Mouse (Mus musculus): ENCODE measurements around the gene Sema3e. TPM values are rescaled to one million over a fixed set of nuclear protein-coding genes. Genes with fewer than 3 reads are reported as not detected.

Sema3e gene
- polyA plus RNA-seq (2014; fragmentation: Nextera tagmentation; extraction: Ambion mirVana): 2.4 and 3.1 TPM in 2 replicates

DNA sequence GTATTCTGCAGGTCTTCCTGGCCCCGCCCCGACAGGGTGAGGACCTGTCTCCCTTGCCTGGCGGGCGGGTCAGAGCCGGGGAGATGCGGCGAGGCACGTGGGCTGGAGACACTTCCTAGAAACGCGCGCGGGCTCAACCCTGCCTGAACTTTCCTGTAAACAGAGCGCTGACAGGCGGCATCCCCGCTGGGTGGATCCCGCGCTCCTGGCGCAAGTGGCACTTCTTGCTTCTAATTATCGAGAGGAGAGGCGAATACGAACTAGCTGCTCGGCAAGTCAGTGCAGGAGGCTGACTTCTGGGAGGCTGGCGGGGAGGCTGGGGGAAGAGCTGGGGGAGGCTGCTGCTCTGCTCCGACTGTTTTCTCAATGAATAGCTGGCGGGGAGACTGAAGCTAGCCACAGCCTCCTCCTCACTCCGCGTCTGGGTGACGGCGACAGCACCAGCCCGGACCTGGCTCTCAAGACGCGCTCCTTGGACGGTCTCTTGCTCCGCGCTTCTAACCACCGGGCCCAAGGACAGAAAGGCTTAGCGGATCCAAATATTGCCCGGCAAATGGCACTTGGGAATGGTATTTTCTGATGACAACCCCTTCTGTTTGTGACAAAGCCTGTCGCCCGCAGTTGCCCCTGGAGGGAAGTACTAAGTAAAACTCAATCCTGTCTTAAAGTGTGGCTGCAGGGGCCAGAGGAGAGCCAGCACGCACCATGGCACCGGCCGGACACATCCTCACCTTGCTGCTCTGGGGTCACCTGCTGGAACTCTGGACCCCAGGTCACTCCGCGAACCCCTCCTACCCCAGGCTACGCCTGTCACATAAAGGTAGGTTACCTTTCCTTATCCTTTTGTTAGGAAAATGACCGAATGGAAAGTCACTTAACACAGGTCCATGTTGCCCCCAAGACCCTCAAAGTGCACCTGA lies at the start of gene Sema3e:
Gene Sema3e (plus strand): TSS at position 72 of the 920 bp plus-strand sequence.
- 0 out of 2 replicates have a peak, but pooled peaks cover 4% of the 10 kb centered on the region for H3K9me3 ChIP-seq (ENCODE audit: control insufficient read depth, low read length)
- peaks cover 5% of the 10 kb centered on the region; the same call in 1 of the 2 replicates for H3K4me1 ChIP-seq (ENCODE audit: control insufficient read depth, insufficient read depth, low read length)
- 1% methylated on average over 47 of the region's 47 CpGs for WGBS
- H3K36me3 ChIP-seq (ENCODE audit: control insufficient read depth, insufficient read depth, low read length): no peaks in the 10 kb centered on the region
- H3K9ac ChIP-seq (replicated peaks; ENCODE audit: low read length): peak within 1 kb of the TSS; percentile 51
- no peak within 1 kb of the TSS for H3K27ac ChIP-seq (replicated peaks; ENCODE audit: low read depth, low read length)
- peak within 1 kb of the TSS; percentile 88 for H3K4me2 ChIP-seq (ENCODE audit: low read length)
- peak; percentile 80 for ATAC-seq (ENCODE audit: low FRiP score, low TSS enrichment)
- peak; percentile 68 for DNase-seq
- peaks cover 7% of the 10 kb centered on the region; the same call in 1 of the 2 replicates for H3K27me3 ChIP-seq (ENCODE audit: control insufficient read depth, insufficient read depth, low read length)
- peak within 1 kb of the TSS; percentile 52 for H3K4me3 ChIP-seq (replicated peaks; ENCODE audit: low read depth, low read length)

DNA sequence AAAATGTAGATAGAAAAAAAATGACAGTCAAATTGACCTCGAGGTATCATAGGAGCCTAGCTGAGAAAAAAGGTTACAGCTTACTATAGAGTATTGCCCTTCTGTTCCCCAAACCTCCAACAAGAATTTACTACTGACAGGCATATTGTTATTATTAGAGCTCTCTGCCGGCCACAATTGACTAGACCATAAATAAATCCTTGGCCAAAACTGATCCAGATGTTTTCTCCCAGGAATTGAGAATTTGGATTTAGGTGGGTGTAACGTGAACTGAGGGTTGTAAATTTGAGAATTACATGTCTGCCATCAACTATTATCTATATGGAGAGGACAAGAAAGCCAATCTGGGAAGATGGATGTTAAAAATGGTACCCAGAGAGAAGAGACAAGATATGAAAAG lies 47.5 kb upstream of the Sema3e start:
- H3K36me3 ChIP-seq (ENCODE audit: control insufficient read depth, insufficient read depth, low read length): no peaks in the 10 kb centered on the region
- ATAC-seq (ENCODE audit: low FRiP score, low TSS enrichment): no peak
- H3K4me2 ChIP-seq (ENCODE audit: low read length): no peak overlapping the region
- no peaks in the 10 kb centered on the region for H3K27me3 ChIP-seq (ENCODE audit: control insufficient read depth, insufficient read depth, low read length)
- no peaks in the 10 kb centered on the region for H3K4me1 ChIP-seq (ENCODE audit: control insufficient read depth, insufficient read depth, low read length)
- H3K27ac ChIP-seq (replicated peaks; ENCODE audit: low read depth, low read length): no peak overlapping the region
- no peak overlapping the region for H3K9ac ChIP-seq (replicated peaks; ENCODE audit: low read length)
- no peaks in the 10 kb centered on the region for H3K9me3 ChIP-seq (ENCODE audit: control insufficient read depth, low read length)
- no peak overlapping the region for H3K4me3 ChIP-seq (replicated peaks; ENCODE audit: low read depth, low read length)
- no peak for DNase-seq
- 81% methylated on average over 3 of the region's 3 CpGs for WGBS

DNA sequence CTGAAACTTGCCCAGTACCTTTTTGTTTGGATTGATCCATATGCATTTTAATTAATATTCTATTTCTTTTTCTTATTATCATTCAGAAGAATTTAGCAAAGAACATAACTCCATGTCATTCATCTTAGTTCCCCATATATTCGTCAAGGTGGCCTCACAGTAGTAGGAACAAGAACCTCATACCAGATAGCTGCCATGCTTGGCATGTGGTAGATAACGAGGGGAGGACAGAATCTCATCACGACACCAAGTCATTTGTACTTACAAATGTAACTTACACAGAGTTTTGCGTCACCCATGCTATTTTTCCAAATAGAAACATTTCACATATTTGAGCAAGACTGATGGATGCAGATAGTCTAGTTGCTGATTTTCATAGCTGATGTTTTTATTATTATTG lies 45.9 kb upstream of the Sema3e start:
- no peak for DNase-seq
- H3K36me3 ChIP-seq (ENCODE audit: control insufficient read depth, insufficient read depth, low read length): no peaks in the 10 kb centered on the region
- WGBS: 91% methylated on average over 4 of the region's 4 CpGs
- H3K27ac ChIP-seq (replicated peaks; ENCODE audit: low read depth, low read length): no peak overlapping the region
- no peak overlapping the region for H3K4me2 ChIP-seq (ENCODE audit: low read length)
- H3K4me3 ChIP-seq (replicated peaks; ENCODE audit: low read depth, low read length): no peak overlapping the region
- no peak overlapping the region for H3K9ac ChIP-seq (replicated peaks; ENCODE audit: low read length)
- no peaks in the 10 kb centered on the region for H3K4me1 ChIP-seq (ENCODE audit: control insufficient read depth, insufficient read depth, low read length)
- no peaks in the 10 kb centered on the region for H3K27me3 ChIP-seq (ENCODE audit: control insufficient read depth, insufficient read depth, low read length)
- no peaks in the 10 kb centered on the region for H3K9me3 ChIP-seq (ENCODE audit: control insufficient read depth, low read length)
- ATAC-seq (ENCODE audit: low FRiP score, low TSS enrichment): no peak

DNA sequence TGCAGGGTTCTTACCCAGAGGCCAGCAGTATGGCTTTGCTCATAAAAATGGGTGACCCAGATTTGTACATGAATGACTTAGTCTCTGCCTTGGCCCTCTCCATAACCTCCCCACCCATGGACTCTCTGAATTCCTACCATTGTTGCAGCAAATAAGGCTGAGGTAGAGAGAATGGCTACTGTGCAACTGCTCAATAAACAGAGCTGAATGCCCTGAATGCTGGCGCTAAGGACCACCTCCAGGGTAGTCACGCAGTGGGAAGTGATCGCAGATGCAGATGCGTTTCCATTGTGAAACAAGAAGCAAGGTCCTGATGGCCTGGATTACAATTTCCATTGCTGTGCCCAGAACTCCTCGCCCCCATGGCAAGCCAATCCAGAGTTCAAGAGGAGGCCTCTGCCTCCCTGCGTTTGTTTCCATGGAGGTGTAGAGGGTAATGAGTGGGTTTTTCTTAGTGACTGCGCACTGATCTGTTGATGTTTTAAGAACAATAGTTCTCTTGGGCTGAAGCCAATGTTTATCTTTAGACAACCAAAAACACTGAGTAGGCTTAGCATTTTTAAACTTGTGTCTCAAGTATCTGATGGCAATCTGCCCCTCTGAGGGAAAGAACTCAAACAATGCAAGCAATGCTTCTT lies 42.5 kb upstream of the Sema3e start:
- Histone ChIP-seq H3K9ac (replicated peaks; ENCODE audit: low read length) (no peak overlapping the region), H3K36me3 (ENCODE audit: control insufficient read depth, insufficient read depth, low read length) (no peaks in the 10 kb centered on the region), H3K4me3 (replicated peaks; ENCODE audit: low read depth, low read length) (no peak overlapping the region), H3K4me2 (ENCODE audit: low read length) (no peak overlapping the region), H3K27ac (replicated peaks; ENCODE audit: low read depth, low read length) (no peak overlapping the region), H3K9me3 (ENCODE audit: control insufficient read depth, low read length) (no peaks in the 10 kb centered on the region), H3K4me1 (ENCODE audit: control insufficient read depth, insufficient read depth, low read length) (no peaks in the 10 kb centered on the region), H3K27me3 (ENCODE audit: control insufficient read depth, insufficient read depth, low read length) (no peaks in the 10 kb centered on the region)
- DNase-seq: peak; percentile 31
- peak; percentile 49 for ATAC-seq (ENCODE audit: low FRiP score, low TSS enrichment)
- WGBS: 25% methylated on average over 7 of the region's 7 CpGs

DNA sequence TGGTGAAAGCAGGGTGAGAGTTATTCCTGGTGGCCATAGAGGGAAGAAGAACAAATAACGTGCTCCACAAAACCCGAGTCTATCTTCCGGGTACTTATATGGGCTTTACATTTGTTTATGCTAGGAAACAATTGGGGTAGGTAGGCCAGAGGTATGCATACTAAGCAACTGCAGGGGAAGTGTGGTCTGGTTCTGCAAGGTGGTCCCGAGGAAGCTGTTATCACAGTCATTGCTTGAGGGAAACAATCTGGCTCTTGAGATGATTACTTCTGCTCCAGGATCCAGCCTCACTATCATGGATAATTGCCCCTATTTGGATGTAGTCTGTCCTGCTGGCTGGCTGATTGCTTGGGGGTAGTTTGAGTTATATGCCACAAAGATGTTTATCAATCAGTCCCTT lies 41.5 kb upstream of the Sema3e start:
- H3K9ac ChIP-seq (replicated peaks; ENCODE audit: low read length): no peak overlapping the region
- DNase-seq (no peak), ATAC-seq (ENCODE audit: low FRiP score, low TSS enrichment) (no peak)
- H3K4me2 ChIP-seq (ENCODE audit: low read length): no peak overlapping the region
- H3K4me1 ChIP-seq (ENCODE audit: control insufficient read depth, insufficient read depth, low read length): no peaks in the 10 kb centered on the region
- no peaks in the 10 kb centered on the region for H3K9me3 ChIP-seq (ENCODE audit: control insufficient read depth, low read length)
- no peaks in the 10 kb centered on the region for H3K36me3 ChIP-seq (ENCODE audit: control insufficient read depth, insufficient read depth, low read length)
- WGBS: 89% methylated on average over 4 of the region's 4 CpGs
- H3K4me3 ChIP-seq (replicated peaks; ENCODE audit: low read depth, low read length): no peak overlapping the region
- H3K27me3 ChIP-seq (ENCODE audit: control insufficient read depth, insufficient read depth, low read length): no peaks in the 10 kb centered on the region
- no peak overlapping the region for H3K27ac ChIP-seq (replicated peaks; ENCODE audit: low read depth, low read length)

DNA sequence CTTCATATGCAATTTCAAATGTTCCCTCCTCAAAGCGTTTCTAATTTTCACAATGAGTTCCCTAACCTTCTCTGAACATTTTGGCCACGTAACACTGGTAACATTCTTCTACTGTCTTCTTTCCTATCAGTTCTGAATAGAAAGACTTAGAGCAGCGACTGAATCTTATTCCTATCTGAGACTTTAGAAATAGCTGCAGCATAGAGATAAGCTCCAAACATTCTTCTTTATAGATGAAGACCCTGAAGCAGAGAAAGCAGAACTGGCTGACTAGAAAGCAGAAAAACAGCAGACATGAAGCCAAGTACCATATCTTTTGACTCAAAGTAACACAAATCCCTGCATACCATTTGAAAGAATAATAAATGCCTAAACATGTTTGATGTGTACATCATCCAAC lies 39.4 kb upstream of the Sema3e start:
- no peak for ATAC-seq (ENCODE audit: low FRiP score, low TSS enrichment)
- H3K4me2 ChIP-seq (ENCODE audit: low read length): no peak overlapping the region
- no peak overlapping the region for H3K4me3 ChIP-seq (replicated peaks; ENCODE audit: low read depth, low read length)
- no peak overlapping the region for H3K27ac ChIP-seq (replicated peaks; ENCODE audit: low read depth, low read length)
- no peak overlapping the region for H3K9ac ChIP-seq (replicated peaks; ENCODE audit: low read length)
- 88% methylated on average over 3 of the region's 3 CpGs for WGBS
- no peaks in the 10 kb centered on the region for H3K4me1 ChIP-seq (ENCODE audit: control insufficient read depth, insufficient read depth, low read length)
- DNase-seq: no peak
- no peaks in the 10 kb centered on the region for H3K27me3 ChIP-seq (ENCODE audit: control insufficient read depth, insufficient read depth, low read length)
- no peaks in the 10 kb centered on the region for H3K9me3 ChIP-seq (ENCODE audit: control insufficient read depth, low read length)
- H3K36me3 ChIP-seq (ENCODE audit: control insufficient read depth, insufficient read depth, low read length): no peaks in the 10 kb centered on the region

DNA sequence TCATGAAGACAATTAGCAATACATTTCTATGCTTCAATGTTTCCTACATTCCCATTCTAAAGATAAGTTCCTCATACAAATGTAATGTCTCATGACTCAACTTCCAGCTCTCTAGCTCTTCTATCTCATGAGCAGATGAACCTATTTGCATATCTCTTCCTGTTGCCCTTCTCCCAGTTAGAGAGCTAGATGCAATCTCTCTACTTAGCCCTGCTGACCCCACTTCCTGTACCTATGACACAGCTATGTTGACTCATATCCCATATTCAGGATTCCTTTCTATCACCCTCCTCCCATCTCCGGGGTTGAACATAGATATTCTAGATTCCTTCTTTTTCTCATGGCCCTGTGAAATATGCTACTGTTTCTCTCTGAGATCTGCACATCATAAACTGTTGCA lies 38.0 kb upstream of the Sema3e start:
- H3K4me3 ChIP-seq (replicated peaks; ENCODE audit: low read depth, low read length): no peak overlapping the region
- H3K4me1 ChIP-seq (ENCODE audit: control insufficient read depth, insufficient read depth, low read length): no peaks in the 10 kb centered on the region
- H3K27me3 ChIP-seq (ENCODE audit: control insufficient read depth, insufficient read depth, low read length): no peaks in the 10 kb centered on the region
- no peak overlapping the region for H3K4me2 ChIP-seq (ENCODE audit: low read length)
- no peak overlapping the region for H3K27ac ChIP-seq (replicated peaks; ENCODE audit: low read depth, low read length)
- whole genome bisulfite sequencing: 86% methylated on average over 1 of the region's 1 CpGs
- ATAC-seq (ENCODE audit: low FRiP score, low TSS enrichment) (no peak), DNase-seq (no peak)
- H3K9ac ChIP-seq (replicated peaks; ENCODE audit: low read length): no peak overlapping the region
- no peaks in the 10 kb centered on the region for H3K9me3 ChIP-seq (ENCODE audit: control insufficient read depth, low read length)
- H3K36me3 ChIP-seq (ENCODE audit: control insufficient read depth, insufficient read depth, low read length): no peaks in the 10 kb centered on the region

DNA sequence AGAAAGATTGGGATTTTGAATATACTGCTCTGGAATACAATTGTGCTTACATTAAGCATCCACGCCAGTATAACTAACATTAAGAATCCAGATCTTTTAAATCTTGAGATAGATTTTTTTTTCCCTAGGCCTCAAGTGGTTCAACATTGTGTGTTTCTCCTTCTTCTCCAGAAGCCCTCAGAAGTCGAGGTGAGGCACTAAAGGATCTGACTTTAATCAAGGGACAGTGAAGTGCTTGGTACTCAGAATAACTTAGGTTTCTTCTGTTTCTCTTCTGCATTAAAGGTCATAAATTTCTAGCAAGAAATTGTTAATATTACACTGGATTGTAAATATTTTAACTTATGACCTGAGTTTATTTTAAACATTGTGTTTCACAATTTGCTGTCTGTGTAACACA lies 37.1 kb upstream of the Sema3e start:
- Histone ChIP-seq H3K4me2 (ENCODE audit: low read length) (no peak overlapping the region), H3K9ac (replicated peaks; ENCODE audit: low read length) (no peak overlapping the region), H3K27me3 (ENCODE audit: control insufficient read depth, insufficient read depth, low read length) (no peaks in the 10 kb centered on the region), H3K4me1 (ENCODE audit: control insufficient read depth, insufficient read depth, low read length) (no peaks in the 10 kb centered on the region), H3K9me3 (ENCODE audit: control insufficient read depth, low read length) (no peaks in the 10 kb centered on the region), H3K27ac (replicated peaks; ENCODE audit: low read depth, low read length) (no peak overlapping the region), H3K4me3 (replicated peaks; ENCODE audit: low read depth, low read length) (no peak overlapping the region), H3K36me3 (ENCODE audit: control insufficient read depth, insufficient read depth, low read length) (no peaks in the 10 kb centered on the region)
- DNase-seq (no peak), ATAC-seq (ENCODE audit: low FRiP score, low TSS enrichment) (no peak)
- 77% methylated on average over 2 of the region's 2 CpGs for WGBS
